Mouse (Mus musculus): Measurements from ENCODE around the gene Ugdh.
A peak's percentile ranks its signal among the peaks of the same experiment; 100 is the strongest.

- TF ChIP-seq MAFK (IDR thresholded peaks at IDR 0.05; ENCODE audit: insufficient read depth, low read depth, low read length), result no peak
- TF ChIP-seq CHD2 (IDR thresholded peaks at IDR 0.05; ENCODE audit: low read depth, low read length), result peak; percentile 53; the same call in 1 of the 2 replicates
Observed at GRCm38 (mm10) chr5:65390648-65391644, 44.8 kb downstream of the Ugdh start, which contains the start of the genes Rpl9 and Lias.

Data from ES-E14 (cell line).